Mouse (Mus musculus): ENCODE data around the gene Usp40. TPM values are rescaled to one million over a fixed set of nuclear protein-coding genes. Genes with fewer than 3 reads are reported as not detected.
"Not testable (repeated sequence)": the region's sequence is repeated elsewhere in the genome, so short reads cannot be mapped to it uniquely, and the experiment has no call there.

The Usp40 gene
- polyA plus RNA-seq (2014; fragmentation: Nextera tagmentation; extraction: Ambion mirVana): 27.9 and 29.2 TPM in 2 replicates

- Histone ChIP-seq H3K4me2 (peak within 1 kb of the TSS; percentile 59), H3K36me3 (ENCODE audit: control insufficient read depth, insufficient read depth, low read length) (peaks cover 2% of the 10 kb centered on the region; the same call in 1 of the 2 replicates), H3K9me3 (ENCODE audit: control insufficient read depth, low read length) (no peaks in the 10 kb centered on the region), H3K4me3 (ENCODE audit: low read depth, low read length) (peak within 1 kb of the TSS; percentile 48), H3K9ac (ENCODE audit: low read length) (peak within 1 kb of the TSS; percentile 77), H3K27ac (ENCODE audit: low read depth, low read length) (peak within 1 kb of the TSS; percentile 68), H3K4me1 (ENCODE audit: control insufficient read depth, insufficient read depth, low read length) (peaks cover 8% of the 10 kb centered on the region), H3K27me3 (ENCODE audit: control insufficient read depth, insufficient read depth, low read length) (no peaks in the 10 kb centered on the region)
- ATAC-seq (ENCODE audit: low FRiP score): peak; percentile 95
- peak; percentile 97 for DNase-seq (ENCODE audit: low spot score, missing footprints)
- WGBS: 0% methylated on average over 45 of the region's 45 CpGs
Measured at GRCm38 (mm10) chr1:88008211-88008697, at the start of gene Usp40. TSS of gene Usp40 (minus strand) at chr1:88008551.

GRCm38 (mm10) chr1:88055088-88055487 lies 46.7 kb upstream of the Usp40 start, which contains the start of gene Ugt1a10:
TSS of gene Ugt1a10 (plus strand) at chr1:88055388.
- Histone ChIP-seq H3K9ac (ENCODE audit: low read length) (no peak within 1 kb of the TSS), H3K9me3 (ENCODE audit: control insufficient read depth, low read length) (no peaks in the 10 kb centered on the region), H3K36me3 (ENCODE audit: control insufficient read depth, insufficient read depth, low read length) (no peaks in the 10 kb centered on the region), H3K4me3 (ENCODE audit: low read depth, low read length) (no peak within 1 kb of the TSS), H3K27me3 (ENCODE audit: control insufficient read depth, insufficient read depth, low read length) (no peaks in the 10 kb centered on the region), H3K27ac (ENCODE audit: low read depth, low read length) (no peak within 1 kb of the TSS), H3K4me1 (ENCODE audit: control insufficient read depth, insufficient read depth, low read length) (no peaks in the 10 kb centered on the region), H3K4me2 (no peak within 1 kb of the TSS)
- ATAC-seq (ENCODE audit: low FRiP score): no peak
- no peak for DNase-seq (ENCODE audit: low spot score, missing footprints)
- WGBS: 89% methylated on average over 1 of the region's 1 CpGs

GRCm38 (mm10) chr1:88047408-88047807 lies 39.1 kb upstream of the Usp40 start:
- DNase-seq (ENCODE audit: low spot score, missing footprints); H3K9ac ChIP-seq (ENCODE audit: low read length); H3K27me3 ChIP-seq (ENCODE audit: control insufficient read depth, insufficient read depth, low read length); H3K4me1 ChIP-seq (ENCODE audit: control insufficient read depth, insufficient read depth, low read length); H3K9me3 ChIP-seq (ENCODE audit: control insufficient read depth, low read length); ATAC-seq (ENCODE audit: low FRiP score); H3K27ac ChIP-seq (ENCODE audit: low read depth, low read length); H3K36me3 ChIP-seq (ENCODE audit: control insufficient read depth, insufficient read depth, low read length); H3K4me2 ChIP-seq; H3K4me3 ChIP-seq (ENCODE audit: low read depth, low read length): not testable (repeated sequence)
- WGBS: 85% methylated on average over 2 of the region's 2 CpGs

DNA sequence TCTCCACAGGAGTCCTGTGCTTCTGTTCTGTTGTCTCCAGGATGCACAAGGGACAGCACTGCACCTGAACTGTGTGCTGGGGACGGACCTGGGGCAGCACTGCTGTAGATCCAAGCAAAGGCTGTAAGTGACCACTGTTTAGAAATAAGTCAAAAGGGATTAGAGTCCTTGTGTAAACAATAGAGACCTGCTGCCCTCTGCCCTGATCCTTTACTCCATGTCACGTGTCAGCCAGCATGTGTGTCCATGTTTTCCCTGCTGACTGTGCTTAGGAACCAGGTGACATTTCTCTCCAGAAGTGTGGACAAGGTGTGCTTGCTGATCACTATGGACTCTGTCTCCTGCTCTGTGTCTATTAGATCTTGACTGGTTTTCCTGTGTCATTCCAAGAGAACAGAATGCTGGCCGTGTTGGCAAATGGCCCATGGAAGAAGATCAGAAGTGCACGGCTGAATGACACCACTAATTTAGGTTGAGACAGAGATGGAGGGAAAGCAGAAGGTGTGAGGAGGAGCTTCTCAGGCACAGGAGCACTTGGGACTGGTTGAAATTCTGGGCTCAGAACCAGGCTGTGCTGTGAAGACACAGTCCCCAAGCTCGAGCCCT lies 36.6 kb upstream of the Usp40 start:
- ATAC-seq (ENCODE audit: low FRiP score); H3K27me3 ChIP-seq (ENCODE audit: control insufficient read depth, insufficient read depth, low read length); H3K4me1 ChIP-seq (ENCODE audit: control insufficient read depth, insufficient read depth, low read length); H3K9me3 ChIP-seq (ENCODE audit: control insufficient read depth, low read length); H3K27ac ChIP-seq (ENCODE audit: low read depth, low read length); DNase-seq (ENCODE audit: low spot score, missing footprints); H3K4me2 ChIP-seq; H3K9ac ChIP-seq (ENCODE audit: low read length); H3K36me3 ChIP-seq (ENCODE audit: control insufficient read depth, insufficient read depth, low read length); H3K4me3 ChIP-seq (ENCODE audit: low read depth, low read length): not testable (repeated sequence)
- 78% methylated on average over 3 of the region's 5 CpGs for WGBS

- H3K9ac ChIP-seq (ENCODE audit: low read length); H3K4me2 ChIP-seq; DNase-seq (ENCODE audit: low spot score, missing footprints); H3K27ac ChIP-seq (ENCODE audit: low read depth, low read length); H3K9me3 ChIP-seq (ENCODE audit: control insufficient read depth, low read length); H3K4me3 ChIP-seq (ENCODE audit: low read depth, low read length); ATAC-seq (ENCODE audit: low FRiP score); H3K36me3 ChIP-seq (ENCODE audit: control insufficient read depth, insufficient read depth, low read length); H3K4me1 ChIP-seq (ENCODE audit: control insufficient read depth, insufficient read depth, low read length); H3K27me3 ChIP-seq (ENCODE audit: control insufficient read depth, insufficient read depth, low read length): not testable (repeated sequence)
- 85% methylated on average over 1 of the region's 2 CpGs for WGBS
Measured at GRCm38 (mm10) chr1:88043044-88043443, 34.7 kb upstream of the Usp40 start.

GRCm38 (mm10) chr1:88025244-88025643 lies 16.9 kb upstream of the Usp40 start:
- DNase-seq (ENCODE audit: low spot score, missing footprints): not testable (repeated sequence)

GRCm38 (mm10) chr1:88015371-88015770 lies 7.0 kb upstream of the Usp40 start:
- no peak for ATAC-seq (ENCODE audit: low FRiP score)
- Histone ChIP-seq H3K4me3 (ENCODE audit: low read depth, low read length) (no peak overlapping the region), H3K4me1 (ENCODE audit: control insufficient read depth, insufficient read depth, low read length) (no peaks in the 10 kb centered on the region), H3K27me3 (ENCODE audit: control insufficient read depth, insufficient read depth, low read length) (no peaks in the 10 kb centered on the region), H3K27ac (ENCODE audit: low read depth, low read length) (no peak overlapping the region), H3K4me2 (no peak overlapping the region), H3K9ac (ENCODE audit: low read length) (no peak overlapping the region), H3K9me3 (ENCODE audit: control insufficient read depth, low read length) (no peaks in the 10 kb centered on the region; the same call in 1 of the 2 replicates), H3K36me3 (ENCODE audit: control insufficient read depth, insufficient read depth, low read length) (no peaks in the 10 kb centered on the region)
- DNase-seq (ENCODE audit: low spot score, missing footprints): no peak
- WGBS: 87% methylated on average over 6 of the region's 6 CpGs

More at GRCm38 (mm10) chr1:88025244-88025643, 16.9 kb upstream of the Usp40 start:
- H3K9me3 ChIP-seq (ENCODE audit: control insufficient read depth, low read length); H3K36me3 ChIP-seq (ENCODE audit: control insufficient read depth, insufficient read depth, low read length); H3K4me3 ChIP-seq (ENCODE audit: low read depth, low read length); H3K4me1 ChIP-seq (ENCODE audit: control insufficient read depth, insufficient read depth, low read length); H3K4me2 ChIP-seq; H3K9ac ChIP-seq (ENCODE audit: low read length); ATAC-seq (ENCODE audit: low FRiP score); H3K27ac ChIP-seq (ENCODE audit: low read depth, low read length); H3K27me3 ChIP-seq (ENCODE audit: control insufficient read depth, insufficient read depth, low read length): not testable (repeated sequence)
- WGBS: 79% methylated on average over 3 of the region's 3 CpGs

DNA sequence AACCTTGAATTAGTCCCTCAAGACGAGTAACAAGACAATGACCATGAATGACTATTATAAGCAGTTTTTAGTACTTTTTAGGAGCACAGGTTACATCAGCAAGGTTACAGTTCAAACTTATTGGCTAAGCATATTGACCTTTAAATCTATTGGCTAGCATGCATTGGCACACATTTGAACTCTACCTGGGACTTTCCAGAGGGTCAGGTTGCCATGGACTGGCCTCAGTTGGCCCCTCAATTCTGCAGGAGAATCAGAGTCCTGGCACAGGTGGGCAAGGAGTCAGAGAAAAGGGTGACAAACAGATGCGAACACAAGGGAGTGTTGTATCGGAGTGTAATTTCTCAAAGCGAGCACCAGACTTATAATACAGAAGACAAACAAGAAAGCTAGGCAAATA lies 6.3 kb upstream of the Usp40 start:
- 92% methylated on average over 4 of the region's 4 CpGs for WGBS
- Histone ChIP-seq H3K4me2 (no peak overlapping the region), H3K36me3 (ENCODE audit: control insufficient read depth, insufficient read depth, low read length) (no peaks in the 10 kb centered on the region), H3K27me3 (ENCODE audit: control insufficient read depth, insufficient read depth, low read length) (no peaks in the 10 kb centered on the region), H3K27ac (ENCODE audit: low read depth, low read length) (no peak overlapping the region), H3K9ac (ENCODE audit: low read length) (no peak overlapping the region), H3K4me1 (ENCODE audit: control insufficient read depth, insufficient read depth, low read length) (no peaks in the 10 kb centered on the region), H3K9me3 (ENCODE audit: control insufficient read depth, low read length) (no peaks in the 10 kb centered on the region; the same call in 1 of the 2 replicates), H3K4me3 (ENCODE audit: low read depth, low read length) (no peak overlapping the region)
- no peak for ATAC-seq (ENCODE audit: low FRiP score)
- DNase-seq (ENCODE audit: low spot score, missing footprints): no peak

- no peaks in the 10 kb centered on the region for H3K4me1 ChIP-seq (ENCODE audit: control insufficient read depth, insufficient read depth, low read length)
- H3K9me3 ChIP-seq (ENCODE audit: control insufficient read depth, low read length): no peaks in the 10 kb centered on the region; the same call in 1 of the 2 replicates
- H3K4me2 ChIP-seq: no peak overlapping the region
- no peak overlapping the region for H3K4me3 ChIP-seq (ENCODE audit: low read depth, low read length)
- no peak for ATAC-seq (ENCODE audit: low FRiP score)
- H3K27ac ChIP-seq (ENCODE audit: low read depth, low read length): no peak overlapping the region
- no peak for DNase-seq (ENCODE audit: low spot score, missing footprints)
- no peaks in the 10 kb centered on the region for H3K27me3 ChIP-seq (ENCODE audit: control insufficient read depth, insufficient read depth, low read length)
- no peak overlapping the region for H3K9ac ChIP-seq (ENCODE audit: low read length)
- 90% methylated on average over 4 of the region's 4 CpGs for WGBS
- H3K36me3 ChIP-seq (ENCODE audit: control insufficient read depth, insufficient read depth, low read length): no peaks in the 10 kb centered on the region
Measured at GRCm38 (mm10) chr1:88014194-88014593, 5.8 kb upstream of the Usp40 start.
